In the genomic region with DNA sequence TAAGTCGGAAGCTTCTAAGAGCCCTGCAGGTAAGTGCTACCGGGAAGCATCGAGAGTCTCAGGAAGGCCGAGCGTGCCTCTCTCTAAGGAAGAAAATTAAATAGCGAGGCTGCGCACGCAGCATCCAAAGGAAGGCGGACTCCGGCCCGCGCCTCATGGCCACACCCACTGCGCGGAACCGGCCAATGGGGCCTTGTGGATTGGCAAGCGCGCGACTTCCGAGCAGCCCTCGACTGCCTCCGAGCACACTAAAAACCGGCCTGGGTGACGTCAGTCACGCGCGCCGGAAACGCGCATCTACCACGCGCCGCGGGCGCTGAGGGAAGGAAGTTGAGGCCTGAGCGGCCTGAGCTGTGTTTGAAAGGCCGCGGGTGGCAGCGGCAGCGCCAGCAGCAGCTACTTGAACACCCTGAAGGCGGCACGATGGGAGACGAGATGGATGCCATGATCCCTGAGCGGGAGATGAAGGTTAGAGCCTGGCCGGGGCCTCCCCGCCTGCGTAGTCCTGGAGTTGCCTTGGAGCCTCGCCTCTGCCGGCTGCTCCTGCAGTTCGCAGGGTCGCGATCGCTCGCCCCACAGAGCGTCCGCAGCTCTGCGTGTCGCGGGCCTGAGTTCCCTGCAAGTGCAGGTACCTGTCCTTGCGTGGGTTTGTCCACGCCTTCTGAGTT, we compare ENCODE assay signal across 8 mouse cellular contexts. TPM values are rescaled to one million over a fixed set of nuclear protein-coding genes. Genes with fewer than 3 reads are reported as not detected.
DNase-seq lines count a peak whose midpoint lies in the region; ATAC-seq and TF ChIP-seq lines count a peak whose summit lies in the region.

A gene (plus strand): TSS at position 296 of the 668 bp plus-strand sequence.

- no peaks in the 10 kb centered on the region for H3K27me3 ChIP-seq in embryonic facial prominence, embryonic 15.5 days
- H3K27me3 ChIP-seq in limb, embryonic 14.5 days (ENCODE audit: control insufficient read depth, insufficient read depth, low read length) = no peaks in the 10 kb centered on the region
- H3K27me3 ChIP-seq in midbrain, postnatal 0 days (ENCODE audit: insufficient read depth, low read length) = no peaks in the 10 kb centered on the region

- under 1% methylated on average over 60 of the region's 60 CpGs for WGBS in bone marrow, adult 2 months
- WGBS in embryonic facial prominence, embryonic 15.5 days = under 1% methylated on average over 60 of the region's 60 CpGs
- 2% methylated on average over 56 of the region's 60 CpGs for WGBS in limb, embryonic 14.5 days
- WGBS in midbrain, postnatal 0 days = under 1% methylated on average over 58 of the region's 60 CpGs

- no peak for TF ChIP-seq CTCF in bone marrow, adult 2 months (IDR thresholded peaks at IDR 0.05; ENCODE audit: control insufficient read depth, insufficient read depth, low read length)
- TF ChIP-seq CTCF in midbrain, postnatal 0 days (IDR thresholded peaks at IDR 0.05) = no peak

- H3K9me3 ChIP-seq in embryonic facial prominence, embryonic 15.5 days (replicated peaks) = no peaks in the 10 kb centered on the region
- no peaks in the 10 kb centered on the region for H3K9me3 ChIP-seq in limb, embryonic 14.5 days (ENCODE audit: control insufficient read depth, low read length)
- H3K9me3 ChIP-seq in midbrain, postnatal 0 days (ENCODE audit: low read length) = no peaks in the 10 kb centered on the region

- peak within 1 kb of the TSS; percentile 95 for H3K9ac ChIP-seq in embryonic facial prominence, embryonic 15.5 days
- H3K9ac ChIP-seq in limb, embryonic 14.5 days (ENCODE audit: low read depth, low read length, severe bottlenecking) = peak within 1 kb of the TSS; percentile 95
- H3K9ac ChIP-seq in midbrain, postnatal 0 days (replicated peaks; ENCODE audit: low read length, poor library complexity, severe bottlenecking) = peak within 1 kb of the TSS; percentile 97

- H3K4me2 ChIP-seq in embryonic facial prominence, embryonic 15.5 days (replicated peaks) = peak within 1 kb of the TSS; percentile 88
- peak within 1 kb of the TSS; percentile 82 for H3K4me2 ChIP-seq in limb, embryonic 14.5 days (replicated peaks; ENCODE audit: low read depth, low read length, severe bottlenecking)
- H3K4me2 ChIP-seq in midbrain, postnatal 0 days (ENCODE audit: low read depth, low read length, poor library complexity, severe bottlenecking) = peak within 1 kb of the TSS; percentile 90

- peak within 1 kb of the TSS; percentile 85 for H3K4me3 ChIP-seq in bone marrow, adult 2 months (replicated peaks; ENCODE audit: control insufficient read depth, low read depth, low read length)
- peak within 1 kb of the TSS; percentile 76 for H3K4me3 ChIP-seq in embryonic facial prominence, embryonic 15.5 days (replicated peaks)
- H3K4me3 ChIP-seq in limb, embryonic 14.5 days (replicated peaks; ENCODE audit: low read length) = peak within 1 kb of the TSS; percentile 96
- peak within 1 kb of the TSS; percentile 95 for H3K4me3 ChIP-seq in midbrain, postnatal 0 days (ENCODE audit: low read depth, low read length)

- peak; percentile 99 for DNase-seq in 416B (ENCODE audit: low read depth)
- peak; percentile 98 for DNase-seq in heart, adult 8-10 months (ENCODE audit: low spot score)
- DNase-seq in kidney, adult 9 months = peak; percentile 99
- DNase-seq in limb, embryonic 14.5 days (ENCODE audit: low spot score) = peak; percentile 98
- peak; percentile 99 for DNase-seq in midbrain, postnatal 0 days (ENCODE audit: low spot score)
- peak; percentile 97 to 99 for DNase-seq in spleen, postnatal 14 days (ENCODE audit: low spot score in 2 of 2)

- H3K4me1 ChIP-seq in bone marrow, adult 2 months (ENCODE audit: control insufficient read depth, insufficient read depth, low read length) = peaks cover 2% of the 10 kb centered on the region; the same call in 1 of the 2 replicates
- H3K4me1 ChIP-seq in embryonic facial prominence, embryonic 15.5 days = peaks cover 17% of the 10 kb centered on the region
- H3K4me1 ChIP-seq in limb, embryonic 14.5 days (ENCODE audit: control insufficient read depth, insufficient read depth, low read length) = peaks cover 13% of the 10 kb centered on the region
- no peaks in the 10 kb centered on the region for H3K4me1 ChIP-seq in midbrain, postnatal 0 days (ENCODE audit: insufficient read depth, low read length)

- ATAC-seq in embryonic facial prominence, embryonic 15.5 days (ENCODE audit: insufficient number of reproducible peaks, low FRiP score, low TSS enrichment, low read depth) = peak; percentile 100
- ATAC-seq in limb, embryonic 14.5 days (ENCODE audit: low FRiP score, low read depth) = peak; percentile 100
- ATAC-seq in midbrain, postnatal 0 days (ENCODE audit: low FRiP score) = peak; percentile 99

- peak; percentile 85; the same call in 1 of the 2 replicates for TF ChIP-seq POLR2A in bone marrow, adult 2 months (IDR thresholded peaks at IDR 0.05; ENCODE audit: borderline replicate concordance, control insufficient read depth, low read depth, low read length)
- TF ChIP-seq POLR2A in limb, embryonic 14.5 days (IDR thresholded peaks at IDR 0.05; ENCODE audit: borderline replicate concordance, extremely low read depth, insufficient read depth, insufficient read length) = peak; percentile 36; the same call in 1 of the 2 replicates

- peak within 1 kb of the TSS; percentile 46 for H3K27ac ChIP-seq in bone marrow, adult 2 months (ENCODE audit: control insufficient read depth, insufficient read depth, low read depth, low read length, poor library complexity)
- peak within 1 kb of the TSS; percentile 85 for H3K27ac ChIP-seq in embryonic facial prominence, embryonic 15.5 days (replicated peaks)
- H3K27ac ChIP-seq in limb, embryonic 14.5 days (replicated peaks; ENCODE audit: low read depth, low read length) = peak within 1 kb of the TSS; percentile 70
- H3K27ac ChIP-seq in midbrain, postnatal 0 days (ENCODE audit: low read depth, low read length) = peak within 1 kb of the TSS; percentile 79

- H3K36me3 ChIP-seq in embryonic facial prominence, embryonic 15.5 days = peaks cover 42% of the 10 kb centered on the region
- peaks cover 45% of the 10 kb centered on the region for H3K36me3 ChIP-seq in limb, embryonic 14.5 days (ENCODE audit: control insufficient read depth, insufficient read depth, low read length)
- H3K36me3 ChIP-seq in midbrain, postnatal 0 days (ENCODE audit: insufficient read depth, low read length) = peaks cover 14% of the 10 kb centered on the region

RNA-seq across cellular contexts. Expression of the gene that starts here (rescaled TPM):
- 66.2 and 80.0 TPM in 2 replicates for polyA plus RNA-seq in bone marrow, adult 2 months (2011; ENCODE audit: insufficient read depth, insufficient read length, low replicate concordance, missing spikeins)
- polyA plus RNA-seq in embryonic facial prominence, embryonic 15.5 days (2015; fragmentation: Nextera tagmentation; extraction: Ambion mirVana) = 77.4 and 86.8 TPM in 2 replicates
- 10 to 100 TPM; 27.1 to 36.7 (median 34.4) TPM for total RNA-seq in heart, adult 8-10 months (2022)
- 41.3 and 48.2 TPM in 2 replicates for polyA plus RNA-seq in limb, embryonic 14.5 days (2012; rRNA removed)
- 65.2 and 70.7 TPM in 2 replicates for polyA plus RNA-seq in limb, embryonic 14.5 days (2014; fragmentation: Nextera tagmentation; extraction: Ambion mirVana)
- 28.5 and 29.0 TPM in 2 replicates for total RNA-seq in midbrain, postnatal 0 days (2014; rRNA removed)
- polyA plus RNA-seq in midbrain, postnatal 0 days (2015; fragmentation: Nextera tagmentation; extraction: Ambion mirVana) = 59.7 and 67.0 TPM in 2 replicates

Comparison
In these comparisons a context has a peak if more than half of its experiments do, and no peak if none do; other contexts are left out.
1. Peak in every context shown above with its lines: DNase-seq, ATAC-seq, H3K4me3 ChIP-seq and H3K27ac ChIP-seq.